Mouse (Mus musculus) intestine, postnatal 0 days (tissue): Measurements from ENCODE around the gene Arpc3. TPM values are rescaled to one million over a fixed set of nuclear protein-coding genes. Genes with fewer than 3 reads are reported as not detected.

Experiments used
- ATAC-seq: fragments of 200-750 bp; cut with Nextera tagmentation; 2 replicates; pipeline ENCODE4 v1.8.0; 2017; ENCODE audit warnings: mild to moderate bottlenecking, moderate TSS enrichment, moderate library complexity
- H3K27ac ChIP-seq: fragments of 300-500 bp; sonication (generic); 2 replicates; pipeline ENCODE4 v1.5.1; 2014; ENCODE audit warnings: mild to moderate bottlenecking, low read depth, low read length, moderate library complexity
- H3K27me3 ChIP-seq: fragments of 300-500 bp; sonication (generic); replicated peaks from 2 replicates; pipeline ENCODE4 v1.6.1; 2014; ENCODE audit warnings: low read length, mixed read lengths; ENCODE audit not compliant: control insufficient read depth, insufficient read depth
- H3K36me3 ChIP-seq: fragments of 300-500 bp; sonication (generic); 2 replicates; pipeline ENCODE4 v1.6.1; 2014; ENCODE audit warnings: mild to moderate bottlenecking, moderate library complexity; ENCODE audit not compliant: control insufficient read depth, insufficient read depth
- H3K4me1 ChIP-seq: fragments of 300-500 bp; sonication (generic); replicated peaks from 2 replicates; pipeline ENCODE4 v1.6.1; 2014; ENCODE audit warnings: antibody characterized with exemption, low read length, mixed read lengths; ENCODE audit not compliant: control insufficient read depth, insufficient read depth
- H3K4me2 ChIP-seq: fragments of 300-500 bp; sonication (generic); replicated peaks from 2 replicates; pipeline ENCODE4 v1.6.1; 2014; ENCODE audit warnings: low read depth, mild to moderate bottlenecking, moderate library complexity
- H3K4me3 ChIP-seq: fragments of 300-500 bp; sonication (generic); 2 replicates; pipeline ENCODE4 v1.5.1; 2014; ENCODE audit warnings: low read depth, low read length
- H3K9ac ChIP-seq: fragments of 300-500 bp; sonication (generic); 2 replicates; pipeline ENCODE4 v1.6.1; 2014; ENCODE audit warnings: mild to moderate bottlenecking, low read depth, low read length
- H3K9me3 ChIP-seq: fragments of 300-500 bp; sonication (generic); 2 replicates; pipeline ENCODE4 v1.6.1; 2016; ENCODE audit warnings: mixed run types; ENCODE audit not compliant: control insufficient read depth
- CTCF ChIP-seq: sonication (generic); IDR thresholded peaks from 2 replicates; pipeline ENCODE4 v1.5.1; 2016; ENCODE audit warnings: low read depth, mild to moderate bottlenecking, control low read depth, antibody characterized with exemption, moderate library complexity
- WGBS: fragments of 180-500 bp; shearing (Covaris S2); extraction: QIAGEN DNeasy Blood & Tissue Kit; methylation state at CpG from one replicate; pipeline ENCODE4 v1.1.7; 2014; 5-methylcytosine and 5-hydroxymethylcytosine counted together
- polyA plus RNA-seq: library from polyadenylated mRNA; unstranded; fragments of >200 nt; fragmentation: Nextera tagmentation; extraction: Ambion mirVana; gene quantifications from 2 replicates; pipeline ENCODE4 v1.2.1, GENCODE M21; 2015

Arpc3 gene
- polyA plus RNA-seq, 1 experiment from 2014 or later, result 171 TPM

- peak overlapping the region; percentile 15; the same call in 1 of the 2 replicates for H3K27ac ChIP-seq
- 87% methylated on average over 10 of the region's 10 CpGs for WGBS
- H3K36me3 ChIP-seq, result peaks cover 34% of the 10 kb centered on the region
- no peaks in the 10 kb centered on the region for H3K4me1 ChIP-seq
- H3K4me2 ChIP-seq, result no peak overlapping the region
- no peak for TF ChIP-seq CTCF
- H3K4me3 ChIP-seq, result no peak overlapping the region
- ATAC-seq, result no peak
- H3K27me3 ChIP-seq, result no peaks in the 10 kb centered on the region
- no peak overlapping the region for H3K9ac ChIP-seq
- no peaks in the 10 kb centered on the region for H3K9me3 ChIP-seq
These were observed 5.1 kb downstream of the Arpc3 start for GRCm38 (mm10) chr5:122396791-122397190.

GRCm38 (mm10) chr5:122397495-122397894 is 5.8 kb downstream of the Arpc3 start:
- no peak for ATAC-seq

GRCm38 (mm10) chr5:122399871-122400270 is 8.2 kb downstream of the Arpc3 start:
- H3K27ac ChIP-seq, result no peak overlapping the region
- TF ChIP-seq CTCF, result no peak
- no peaks in the 10 kb centered on the region for H3K4me1 ChIP-seq
- no peaks in the 10 kb centered on the region for H3K27me3 ChIP-seq
- no peak overlapping the region for H3K4me2 ChIP-seq
- H3K4me3 ChIP-seq, result no peak overlapping the region
- WGBS, result 80% methylated on average over 8 of the region's 8 CpGs
- no peaks in the 10 kb centered on the region for H3K9me3 ChIP-seq
- no peak for ATAC-seq
- peaks cover 65% of the 10 kb centered on the region for H3K36me3 ChIP-seq
- no peak overlapping the region for H3K9ac ChIP-seq

More at GRCm38 (mm10) chr5:122397495-122397894, 5.8 kb downstream of the Arpc3 start:
- no peak overlapping the region for H3K9ac ChIP-seq
- H3K4me2 ChIP-seq, result no peak overlapping the region
- H3K27me3 ChIP-seq, result no peaks in the 10 kb centered on the region
- no peak overlapping the region for H3K4me3 ChIP-seq
- TF ChIP-seq CTCF, result no peak
- 86% methylated on average over 8 of the region's 8 CpGs for WGBS
- H3K9me3 ChIP-seq, result no peaks in the 10 kb centered on the region
- H3K27ac ChIP-seq, result no peak overlapping the region
- H3K36me3 ChIP-seq, result peaks cover 41% of the 10 kb centered on the region
- H3K4me1 ChIP-seq, result no peaks in the 10 kb centered on the region

GRCm38 (mm10) chr5:122400628-122401302 is 9.1 kb downstream of the Arpc3 start:
- Histone ChIP-seq H3K27me3 (no peaks in the 10 kb centered on the region), H3K4me1 (no peaks in the 10 kb centered on the region), H3K4me2 (no peak overlapping the region), H3K4me3 (no peak overlapping the region), H3K9me3 (no peaks in the 10 kb centered on the region), H3K9ac (no peak overlapping the region), H3K36me3 (peaks cover 74% of the 10 kb centered on the region), H3K27ac (no peak overlapping the region; the same call in 1 of the 2 replicates)
- 68% methylated on average over 18 of the region's 18 CpGs for WGBS
- no peak for TF ChIP-seq CTCF
- ATAC-seq, result 0 out of 2 replicates have a peak, but pooled peaks have one; percentile 26

GRCm38 (mm10) chr5:122401303-122401640 is 9.6 kb downstream of the Arpc3 start:
- Histone ChIP-seq H3K36me3 (peaks cover 79% of the 10 kb centered on the region), H3K4me1 (no peaks in the 10 kb centered on the region), H3K9me3 (no peaks in the 10 kb centered on the region), H3K9ac (no peak overlapping the region), H3K4me3 (no peak overlapping the region), H3K27me3 (no peaks in the 10 kb centered on the region), H3K4me2 (no peak overlapping the region), H3K27ac (no peak overlapping the region)
- no peak for ATAC-seq
- peak; percentile 98 for TF ChIP-seq CTCF
- 22% methylated on average over 8 of the region's 8 CpGs for WGBS

GRCm38 (mm10) chr5:122402160-122402559 is 10.5 kb downstream of the Arpc3 start:
- no peaks in the 10 kb centered on the region for H3K27me3 ChIP-seq
- no peaks in the 10 kb centered on the region for H3K9me3 ChIP-seq
- 0 out of 2 replicates have a peak overlapping the region, but pooled peaks have one; percentile 7 for H3K27ac ChIP-seq
- no peak for ATAC-seq
- WGBS, result 78% methylated on average over 13 of the region's 13 CpGs
- H3K36me3 ChIP-seq, result peaks cover 82% of the 10 kb centered on the region
- TF ChIP-seq CTCF, result no peak
- no peak overlapping the region for H3K4me2 ChIP-seq
- H3K9ac ChIP-seq, result no peak overlapping the region
- H3K4me3 ChIP-seq, result no peak overlapping the region
- H3K4me1 ChIP-seq, result no peaks in the 10 kb centered on the region
